Mouse (Mus musculus): ENCODE results near the gene Neo1. TPM values are rescaled to one million over a fixed set of nuclear protein-coding genes. Genes with fewer than 3 reads are reported as not detected.
A peak's percentile ranks its signal among the peaks of the same experiment; 100 is the strongest.
"Not testable (repeated sequence)": the region's sequence is repeated elsewhere in the genome, so short reads cannot be mapped to it uniquely, and the experiment has no call there.

Gene Neo1
- total and polyA plus RNA-seq, 3 experiments = 24.3 to 65.6 (median 46.6) TPM

GRCm38 (mm10) chr9:59013365-59013764, 22.9 kb downstream of the Neo1 start:
- peak; percentile 5 for DNase-seq

GRCm38 (mm10) chr9:58989255-58989928, 46.8 kb downstream of the Neo1 start:
- DNase-seq = no peak

GRCm38 (mm10) chr9:58979034-58979433, 57.2 kb downstream of the Neo1 start:
- peak; percentile 44 for DNase-seq

- not testable (repeated sequence) for DNase-seq
These were observed 65.1 kb downstream of the Neo1 start for GRCm38 (mm10) chr9:58971154-58971553.

GRCm38 (mm10) chr9:58967371-58967770, 68.9 kb downstream of the Neo1 start:
- no peak for DNase-seq

GRCm38 (mm10) chr9:58955507-58955906, 80.7 kb downstream of the Neo1 start:
- no peak for DNase-seq

DNA sequence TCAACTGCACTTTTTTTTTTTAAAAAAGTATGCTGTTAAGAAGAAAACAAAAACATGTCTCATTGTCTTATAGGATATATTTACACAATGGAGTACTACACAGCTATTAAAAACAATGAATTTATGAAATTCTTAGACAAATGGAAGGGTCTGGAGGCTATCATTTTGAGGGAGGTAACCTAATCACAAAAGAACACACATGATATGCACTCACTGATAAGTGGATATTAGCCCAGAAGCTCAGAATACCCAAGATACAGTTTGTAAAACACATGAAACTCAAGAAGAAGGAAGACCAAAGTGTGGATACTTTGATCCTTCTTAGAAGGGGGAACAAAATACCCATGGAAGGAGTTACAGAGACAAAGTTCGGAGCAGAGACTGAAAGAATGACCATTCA, 90.3 kb downstream of the Neo1 start:
- not testable (repeated sequence) for DNase-seq

DNA sequence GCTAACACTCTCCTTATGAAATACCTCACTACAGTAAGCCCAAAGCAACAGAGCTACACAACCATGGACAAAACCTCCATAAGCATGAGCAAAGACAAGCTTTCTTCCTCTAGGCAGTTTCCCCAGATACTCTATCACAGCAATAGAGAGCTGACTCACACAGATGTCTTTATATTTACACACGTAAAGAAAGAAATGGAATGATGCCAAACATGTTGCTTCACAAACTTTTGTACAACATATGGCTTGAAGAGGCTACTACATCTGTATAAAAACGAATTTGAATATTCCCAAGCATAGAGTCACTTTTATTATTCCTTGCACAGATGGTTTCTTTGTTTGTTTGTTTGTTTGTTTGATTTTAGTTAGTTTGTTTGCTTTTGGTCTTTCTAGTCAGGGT, 101.5 kb downstream of the Neo1 start:
- no peak for DNase-seq

- DNase-seq = peak; percentile 6
These were observed 108.1 kb downstream of the Neo1 start for GRCm38 (mm10) chr9:58928103-58928502.

- peak; percentile 45 for DNase-seq
These were observed 133.2 kb downstream of the Neo1 start for GRCm38 (mm10) chr9:58902869-58903585.

DNA sequence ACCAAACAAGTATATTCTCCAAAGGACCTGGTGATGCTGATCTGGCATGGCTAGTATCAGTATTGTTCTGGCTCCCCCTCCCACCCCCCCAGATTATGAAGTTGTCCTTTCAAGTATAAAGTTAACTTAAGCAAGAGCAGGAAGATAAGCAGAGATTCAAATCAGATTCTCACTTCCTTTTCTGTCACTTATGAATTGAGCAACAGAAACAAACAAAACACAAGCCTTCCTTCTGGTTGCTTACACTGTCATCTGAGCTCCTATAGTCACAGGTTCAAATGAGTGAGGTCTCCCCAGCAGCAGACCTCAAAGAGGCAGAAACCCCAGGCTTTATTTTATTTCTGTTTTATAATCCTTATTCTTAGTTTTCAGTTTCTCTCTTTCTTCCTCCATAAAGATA, 136.6 kb downstream of the Neo1 start:
- no peak for DNase-seq

GRCm38 (mm10) chr9:58891840-58892640, 144.2 kb downstream of the Neo1 start:
- DNase-seq = no peak

GRCm38 (mm10) chr9:58890893-58891292, 145.3 kb downstream of the Neo1 start:
- no peak for DNase-seq

- no peak for DNase-seq
These were observed 146.3 kb downstream of the Neo1 start for GRCm38 (mm10) chr9:58889782-58890448.

DNA sequence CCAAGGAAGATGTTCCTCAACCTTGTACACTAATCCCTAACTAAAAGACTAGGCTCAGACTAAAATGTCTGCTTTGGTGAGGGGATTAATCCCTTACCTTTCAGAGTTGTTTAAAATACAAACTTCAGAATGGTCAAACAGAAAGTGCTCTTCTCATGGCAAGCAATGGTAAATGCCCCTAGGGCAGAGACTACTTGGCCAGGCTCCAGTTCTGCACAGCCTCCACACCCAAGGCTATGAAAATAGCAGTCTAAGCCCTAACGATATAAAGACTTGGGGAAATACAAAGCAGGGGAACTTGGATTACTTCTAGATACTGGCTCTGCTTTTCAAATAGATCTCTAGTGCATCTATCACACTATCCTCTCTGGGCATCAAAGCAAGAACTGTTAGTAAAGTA, 153.6 kb downstream of the Neo1 start:
- no peak for DNase-seq

DNA sequence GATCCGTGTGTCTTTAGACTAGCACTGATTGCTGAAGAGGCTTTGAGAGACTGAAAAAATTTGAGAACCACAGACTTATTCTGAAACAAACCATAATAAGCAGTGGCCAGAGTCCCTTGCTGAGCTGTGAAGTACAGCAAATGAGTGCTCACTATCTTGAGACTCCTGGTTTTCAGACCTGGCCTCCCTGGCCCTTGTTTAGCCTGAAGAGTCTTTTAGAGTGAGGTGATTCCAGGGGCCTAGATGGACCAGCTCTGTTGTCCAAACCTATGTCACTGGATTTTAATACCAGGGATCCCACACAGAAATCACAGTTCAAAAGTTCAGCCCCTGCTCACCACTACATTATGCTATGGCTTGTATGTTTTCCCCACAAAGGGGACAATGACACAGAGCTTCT, 156.4 kb downstream of the Neo1 start:
- DNase-seq = no peak

- no peak for DNase-seq
These were observed 159.2 kb downstream of the Neo1 start for GRCm38 (mm10) chr9:58876946-58877625.

DNA sequence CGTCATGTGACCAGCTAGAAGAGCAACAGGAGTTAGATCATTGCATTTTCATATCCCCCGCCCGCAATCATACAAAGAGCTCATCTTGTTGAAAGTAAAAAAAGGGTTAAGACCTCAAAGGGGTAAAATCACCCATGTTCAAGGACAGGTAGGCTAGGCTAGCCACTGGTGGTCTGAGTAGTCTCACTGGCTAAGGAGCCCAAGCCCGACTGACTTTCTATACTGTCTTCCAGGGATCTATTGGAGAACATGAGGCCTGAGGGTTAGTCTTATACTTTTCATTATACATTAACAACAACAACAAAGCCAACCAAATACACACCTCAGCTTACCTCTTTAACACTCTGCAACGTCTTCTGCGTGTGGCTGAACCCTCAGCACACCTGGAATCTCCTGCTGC, 160.8 kb downstream of the Neo1 start:
- DNase-seq = no peak

GRCm38 (mm10) chr9:58874354-58874753, 161.9 kb downstream of the Neo1 start:
- DNase-seq = no peak

GRCm38 (mm10) chr9:58873541-58874324, 162.5 kb downstream of the Neo1 start:
- peak; percentile 61 for DNase-seq

DNA sequence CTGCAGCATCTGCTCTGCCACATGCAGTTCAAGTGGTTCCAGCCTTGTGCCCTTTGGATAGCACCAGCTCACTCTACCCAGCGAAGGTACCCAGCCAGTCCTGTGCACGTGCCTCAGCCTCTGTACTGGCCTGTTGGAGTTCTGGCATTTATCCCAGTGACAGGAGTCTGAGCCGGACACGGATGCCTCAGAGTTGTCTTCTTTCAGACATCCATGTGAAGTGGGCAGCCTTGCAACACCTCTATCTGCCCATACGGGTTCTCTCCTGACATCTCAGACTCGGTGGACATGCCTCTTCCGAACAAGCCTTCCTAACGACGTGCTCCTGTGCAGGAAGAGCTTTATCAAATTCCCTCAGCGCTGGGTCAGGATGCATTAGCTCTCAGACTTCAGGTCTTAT, 165.1 kb downstream of the Neo1 start:
- no peak for DNase-seq

Measured in adrenal gland, adult 2 months (tissue).